Mouse (Mus musculus) heart, adult 2 months (tissue): Measurements from ENCODE around the gene Icosl. TPM values are rescaled to one million over a fixed set of nuclear protein-coding genes. Genes with fewer than 3 reads are reported as not detected.
A peak's percentile ranks its signal among the peaks of the same experiment; 100 is the strongest.

ENCODE experiments used
- DNase-seq, 2 experiments: peaks; one replicate each; pipeline ENCODE4 v3.0.0; 2021
- H3K27ac ChIP-seq: fragments of 200-600 bp; 2 replicates; pipeline ENCODE4 v1.8.1; 2022
- H3K27me3 ChIP-seq: fragments of 200-500 bp; 2 replicates; pipeline ENCODE4 v1.6.1; 2012; ENCODE audit warnings: mild to moderate bottlenecking, low read length, inconsistent platforms, mixed read lengths; ENCODE audit not compliant: control insufficient read depth, insufficient read depth
- H3K36me3 ChIP-seq: fragments of 200-500 bp; 2 replicates; pipeline ENCODE4 v1.6.1; 2012; ENCODE audit warnings: low read length, inconsistent platforms; ENCODE audit not compliant: control insufficient read depth, insufficient read depth
- H3K4me1 ChIP-seq: fragments of 200-500 bp; 2 replicates; pipeline ENCODE4 v1.6.1; 2011; ENCODE audit warnings: low read length; ENCODE audit not compliant: control insufficient read depth, insufficient read depth
- H3K4me3 ChIP-seq: fragments of 200-600 bp; 2 replicates; pipeline ENCODE4 v1.8.1; 2022
- H3K79me2 ChIP-seq: fragments of 200-500 bp; replicated peaks from 2 replicates; pipeline ENCODE4 v1.6.1; 2012; ENCODE audit warnings: mild to moderate bottlenecking, inconsistent platforms, low read length, moderate library complexity, mixed read lengths; ENCODE audit not compliant: control insufficient read depth, insufficient read depth
- H3K9ac ChIP-seq: fragments of 200-500 bp; 2 replicates; pipeline ENCODE4 v1.6.1; 2012; ENCODE audit warnings: low read depth, mild to moderate bottlenecking, control low read depth, inconsistent platforms, low read length, mixed read lengths
- CTCF ChIP-seq: fragments of 200-600 bp; IDR thresholded peaks from 2 replicates; pipeline ENCODE4 v1.8.1; 2022; ENCODE audit warnings: antibody characterized with exemption, mild to moderate bottlenecking, moderate library complexity
- EP300 ChIP-seq: fragments of 200-500 bp; IDR thresholded peaks from 2 replicates; pipeline ENCODE4 v1.6.1; 2011; ENCODE audit warnings: low read depth, low read length, control low read depth; ENCODE audit not compliant: insufficient read depth
- POLR2A ChIP-seq: fragments of 200-500 bp; IDR thresholded peaks from 2 replicates; pipeline ENCODE4 v1.6.1; 2011; ENCODE audit warnings: mild to moderate bottlenecking, low read depth, low read length, control low read depth; ENCODE audit not compliant: insufficient read depth
- WGBS: fragments of 180-500 bp; shearing (Covaris S2); methylation state at CpG from one replicate; pipeline ENCODE4 v1.1.7; 2018; 5-methylcytosine and 5-hydroxymethylcytosine counted together
- intact Hi-C: fragments of 180-260 bp; cut with DNase I; formaldehyde crosslinking; loops from one replicate; pipeline ENCODE4 v1.15.1; 2025
- polyA plus RNA-seq: library from polyadenylated mRNA; depleted of rRNA; stranded (reverse); fragments of >200 nt; gene quantifications from 2 replicates; pipeline ENCODE4 v1.2.3, GENCODE M21; 2012
- total RNA-seq, 2 experiments: library from RNA; stranded (reverse); gene quantifications; 2 replicates each; pipeline ENCODE4 v1.2.3; 2021

The Icosl gene
- total and polyA plus RNA-seq, 3 experiments = 5.8 to 8.4 (median 7.6) TPM

DNA sequence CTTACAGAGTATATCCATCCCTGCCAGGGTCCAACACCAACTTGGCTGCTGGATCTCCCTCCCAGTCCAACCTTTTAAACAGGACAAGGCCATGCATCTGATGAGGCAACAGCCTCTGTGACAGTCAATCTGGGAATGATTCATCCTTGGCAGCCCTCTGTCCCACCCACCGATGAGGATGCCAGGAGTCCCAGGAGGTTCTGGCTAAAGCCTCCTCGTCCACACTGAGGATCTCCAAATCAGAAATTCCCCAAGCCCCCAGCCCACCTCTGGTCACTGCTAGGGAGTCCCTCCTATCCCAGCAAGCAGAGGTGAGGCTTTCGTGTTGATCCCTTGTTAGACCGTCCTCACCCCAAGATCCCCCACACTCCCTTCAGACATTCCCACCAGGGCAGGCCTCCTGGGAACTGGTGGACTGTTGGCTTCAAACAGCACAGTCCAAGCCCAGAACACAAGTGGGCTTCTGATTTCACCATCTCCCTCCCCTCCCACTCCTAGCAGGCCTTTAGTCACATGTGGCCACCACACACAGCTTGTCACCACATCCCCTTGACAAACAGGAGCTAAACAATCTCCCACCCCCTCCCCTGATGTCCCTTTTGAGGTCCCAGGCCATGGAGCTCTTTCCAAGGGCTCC is 11.0 kb downstream of the Icosl start:
- Histone ChIP-seq H3K36me3 (no peaks in the 10 kb centered on the region), H3K79me2 (no peaks in the 10 kb centered on the region), H3K4me3 (no peak overlapping the region), H3K9ac (no peak overlapping the region), H3K27ac (peak overlapping the region; percentile 38), H3K27me3 (no peaks in the 10 kb centered on the region), H3K4me1 (peaks cover 3% of the 10 kb centered on the region; the same call in 1 of the 2 replicates)
- DNase-seq = peak; percentile 71 to 78
- intact Hi-C loops = no loop called here
- WGBS = 72% methylated on average over 4 of the region's 4 CpGs
- 0 out of 2 replicates have a peak, but pooled peaks have one; percentile 7 for TF ChIP-seq EP300
- TF ChIP-seq POLR2A = no peak

DNA sequence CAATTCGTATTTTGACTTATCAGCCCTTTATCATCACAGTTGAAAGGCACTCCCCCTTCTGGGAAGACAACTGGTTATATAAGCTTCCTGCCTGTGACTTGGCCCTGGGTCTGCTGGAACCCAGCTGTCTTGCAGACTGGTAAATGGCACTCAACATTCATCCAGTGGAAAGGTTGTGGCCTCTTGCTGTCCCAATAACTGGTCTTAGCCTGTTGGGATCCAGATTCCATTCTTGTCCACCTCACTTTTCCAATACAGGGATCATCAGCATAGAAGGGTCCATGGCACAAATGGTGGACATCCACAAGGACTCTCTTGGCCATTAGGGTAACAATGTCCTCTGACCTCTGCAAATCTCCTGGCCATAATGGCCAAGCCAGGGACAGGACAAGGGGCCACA is 15.0 kb downstream of the Icosl start:
- Histone ChIP-seq H3K36me3 (no peaks in the 10 kb centered on the region), H3K4me1 (peaks cover 4% of the 10 kb centered on the region), H3K4me3 (no peak overlapping the region), H3K79me2 (no peaks in the 10 kb centered on the region), H3K27me3 (no peaks in the 10 kb centered on the region), H3K27ac (no peak overlapping the region), H3K9ac (no peak overlapping the region)
- intact Hi-C loops = no loop called here
- DNase-seq = no peak
- TF ChIP-seq EP300 = no peak
- TF ChIP-seq POLR2A = no peak
- WGBS = 37% methylated on average over 1 of the region's 1 CpGs

DNA sequence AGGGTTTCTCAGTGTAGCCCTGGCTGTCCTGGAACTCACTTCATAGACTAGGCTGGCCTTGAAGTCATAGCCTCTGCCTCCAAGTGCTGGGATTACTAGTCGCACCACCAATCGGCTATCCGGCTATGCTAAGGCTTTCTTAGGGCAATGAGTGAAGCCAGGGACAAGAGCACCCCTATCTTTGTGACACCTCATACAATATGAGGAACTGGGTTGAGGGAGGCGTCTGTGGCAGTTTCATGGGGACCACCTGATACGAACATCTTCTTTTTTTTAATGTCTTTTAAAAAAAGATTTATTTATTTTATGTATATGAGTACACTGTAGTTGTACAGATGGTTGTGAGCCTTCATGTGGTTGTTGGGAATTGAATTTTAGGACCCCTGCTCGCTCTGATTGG is 16.6 kb downstream of the Icosl start:
- WGBS = 92% methylated on average over 6 of the region's 6 CpGs

DNA sequence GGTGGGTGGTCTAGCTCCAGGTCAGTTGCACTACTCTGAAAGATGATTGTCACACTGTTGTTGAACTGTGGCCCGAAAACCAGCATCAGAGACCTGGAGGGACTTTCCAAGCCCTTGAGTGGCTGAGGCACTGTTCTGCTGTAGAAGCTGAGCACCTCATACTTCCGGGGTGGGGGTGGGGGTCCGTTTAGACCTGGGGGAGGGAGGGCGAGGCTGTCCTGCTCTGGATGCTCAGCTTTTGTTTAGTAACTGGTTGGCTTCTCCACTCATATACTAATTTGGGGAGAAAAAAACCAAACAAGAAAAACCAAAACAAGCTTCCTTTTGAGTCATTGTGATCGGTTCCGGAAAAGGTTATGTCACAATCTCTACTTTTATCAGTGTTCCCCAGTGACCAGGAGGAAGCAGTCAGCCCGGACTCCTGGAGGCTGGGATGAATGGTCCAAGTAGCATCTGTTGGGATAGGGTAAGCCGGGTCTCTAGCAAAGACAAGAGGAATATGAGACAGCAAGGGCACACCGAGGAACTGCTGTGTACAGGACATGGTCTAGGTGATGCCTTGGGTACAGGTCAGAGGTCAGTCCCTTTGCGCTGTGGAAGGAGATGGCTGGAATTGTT is 17.5 kb downstream of the Icosl start:
- DNase-seq = peak in 1 of 2 experiments; percentile 61
- H3K4me3 ChIP-seq = no peak overlapping the region
- H3K4me1 ChIP-seq = peaks cover 3% of the 10 kb centered on the region
- H3K27ac ChIP-seq = peak overlapping the region; percentile 42
- TF ChIP-seq EP300 (no peak), CTCF (no peak), POLR2A (no peak)
- H3K36me3 ChIP-seq = no peaks in the 10 kb centered on the region
- intact Hi-C loops = no loop called here
- no peaks in the 10 kb centered on the region for H3K27me3 ChIP-seq
- H3K79me2 ChIP-seq = no peaks in the 10 kb centered on the region
- 35% methylated on average over 10 of the region's 10 CpGs for WGBS
- no peak overlapping the region for H3K9ac ChIP-seq

More for the DNA sequence above, 16.6 kb downstream of the Icosl start:
- no peaks in the 10 kb centered on the region for H3K36me3 ChIP-seq
- no peak for DNase-seq
- TF ChIP-seq EP300 = no peak
- no peak for TF ChIP-seq POLR2A
- TF ChIP-seq CTCF = no peak
- H3K27ac ChIP-seq = no peak overlapping the region
- peaks cover 3% of the 10 kb centered on the region for H3K4me1 ChIP-seq
- H3K4me3 ChIP-seq = no peak overlapping the region
- H3K79me2 ChIP-seq = no peaks in the 10 kb centered on the region
- H3K27me3 ChIP-seq = no peaks in the 10 kb centered on the region
- no peak overlapping the region for H3K9ac ChIP-seq
- intact Hi-C loops = no loop called here

DNA sequence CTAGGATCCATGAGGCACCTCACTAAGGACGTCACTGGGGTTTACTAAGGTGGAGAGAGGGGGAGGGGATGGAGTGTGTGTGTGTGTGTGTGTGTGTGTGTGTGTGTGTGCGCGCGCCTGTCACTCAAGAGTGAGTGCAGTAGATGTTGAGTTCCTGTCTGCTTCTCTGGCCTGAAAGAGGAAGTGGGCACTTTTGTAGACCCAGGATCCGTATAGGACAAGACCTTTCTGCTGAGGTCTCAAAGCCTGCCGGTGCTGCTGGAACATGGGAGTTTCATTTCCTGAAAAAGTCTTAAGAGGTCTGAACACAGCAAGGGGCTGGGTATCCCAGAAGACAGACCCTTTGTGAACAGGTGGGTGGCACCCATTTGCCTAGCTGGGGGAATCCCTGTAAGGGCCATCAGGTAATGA is 18.0 kb downstream of the Icosl start:
- TF ChIP-seq POLR2A (no peak), CTCF (no peak), EP300 (0 out of 2 replicates have a peak, but pooled peaks have one; percentile 12)

DNA sequence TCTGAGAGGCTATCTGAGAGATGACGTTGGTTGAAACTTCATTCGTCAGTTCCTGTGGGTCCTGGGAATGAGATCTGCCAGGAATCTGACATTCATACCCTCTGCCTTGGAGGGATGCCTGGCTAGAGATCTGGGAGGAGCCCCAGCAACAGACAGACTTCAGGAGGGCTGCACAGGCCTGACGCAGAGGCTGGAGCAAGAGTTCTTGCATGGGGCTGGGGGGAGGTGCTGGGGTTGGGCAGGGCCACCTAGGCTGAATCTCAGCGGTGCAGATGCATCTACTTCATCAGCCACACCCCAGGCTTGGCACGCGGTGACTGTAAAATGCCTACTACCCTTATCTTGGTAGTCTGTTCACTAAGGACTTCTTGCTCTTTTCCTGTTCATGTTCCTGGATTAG is 21.1 kb downstream of the Icosl start:
- H3K79me2 ChIP-seq = no peaks in the 10 kb centered on the region
- no peaks in the 10 kb centered on the region for H3K36me3 ChIP-seq
- no peak overlapping the region for H3K4me3 ChIP-seq
- peaks cover 2% of the 10 kb centered on the region; the same call in 1 of the 2 replicates for H3K27me3 ChIP-seq
- peaks cover 4% of the 10 kb centered on the region for H3K4me1 ChIP-seq
- H3K9ac ChIP-seq = no peak overlapping the region
- TF ChIP-seq POLR2A (no peak), CTCF (no peak)
- no peak overlapping the region for H3K27ac ChIP-seq
- intact Hi-C loops = no loop called here
- peak in 1 of 2 experiments; percentile 54 for DNase-seq
- WGBS = 26% methylated on average over 6 of the region's 6 CpGs

More for the DNA sequence above, 18.0 kb downstream of the Icosl start:
- H3K4me1 ChIP-seq = peaks cover 3% of the 10 kb centered on the region
- WGBS = 64% methylated on average over 6 of the region's 6 CpGs
- H3K79me2 ChIP-seq = no peaks in the 10 kb centered on the region
- no peak overlapping the region for H3K9ac ChIP-seq
- no peak overlapping the region for H3K27ac ChIP-seq
- no peak overlapping the region for H3K4me3 ChIP-seq
- peaks cover under 1% of the 10 kb centered on the region; the same call in 1 of the 2 replicates for H3K27me3 ChIP-seq
- no peaks in the 10 kb centered on the region for H3K36me3 ChIP-seq
- intact Hi-C loops = no loop called here
- peak; percentile 34 to 47 for DNase-seq
